13 mouse cellular contexts compared by ENCODE assay signal in the genomic region with DNA sequence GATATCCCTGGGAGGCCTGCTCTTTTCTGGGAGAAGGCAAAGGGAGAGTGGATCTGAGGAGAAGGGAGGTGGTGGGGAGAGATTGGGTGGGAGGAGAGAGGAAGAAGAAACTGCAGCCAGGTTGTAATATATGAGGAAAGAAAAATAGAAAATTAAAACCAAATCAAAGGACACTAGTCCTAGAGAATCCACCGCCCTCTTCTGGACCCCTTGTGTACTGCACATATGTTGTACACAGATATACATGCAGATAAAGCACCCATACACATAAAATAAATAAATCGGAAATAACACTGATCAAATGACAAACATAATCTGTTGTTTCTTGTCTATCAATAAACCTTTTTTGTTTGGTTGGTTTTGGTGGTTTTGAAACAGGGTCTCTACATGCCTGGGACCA. TPM values are rescaled to one million over a fixed set of nuclear protein-coding genes. Genes with fewer than 3 reads are reported as not detected.
A peak's percentile ranks its signal among the peaks of the same experiment; 100 is the strongest.
DNase-seq lines count a peak whose midpoint lies in the region; ATAC-seq and TF ChIP-seq lines count a peak whose summit lies in the region.
"Had no signal": no experiment of that assay in that cellular context is flagged by ENCODE, and none has a peak within 500 bp of the region (broad histone marks: within the 10 kb centered on the region; RNA-seq: fewer than 3 reads in every experiment).

No protein-coding gene starts in this region.

- WGBS in macrophage (ENCODE audit: missing documents): 69% methylated on average over 2 of the region's 2 CpGs

- no peak overlapping the region for H3K4me3 ChIP-seq in left cerebral cortex, adult 2 months
- no peak overlapping the region for H3K4me3 ChIP-seq in macrophage (ENCODE audit: inconsistent target)
- H3K4me3 ChIP-seq: embryonic facial prominence, embryonic 13.5 days had no signal

- DNase-seq in CD4-positive, CD25-positive, alpha-beta regulatory T cell, adult 2 months (ENCODE audit: low read depth, low spot score): peak; percentile 55
- no peak for DNase-seq in left cerebral cortex, adult 2 months (ENCODE audit: extremely low spot score in 1 of 2, low spot score in 2 of 2)
- DNase-seq in left cerebral cortex, postnatal 10 days (ENCODE audit: extremely low spot score in 1 of 2, low spot score in 2 of 2): no peak
- DNase-seq in A20 (ENCODE audit: low read depth, low spot score): peak; percentile 44
- DNase-seq in adrenal gland, adult 18-20 months (ENCODE audit: low spot score in 2 of 2): no peak
- no peak for DNase-seq in c-Kit-positive CD71-positive TER-119-positive erythroid progenitor cells, embryonic 14.5 days (ENCODE audit: low spot score)
- DNase-seq: heart, postnatal 10 days; kidney, adult 2 months had no signal

- H3K79me2 ChIP-seq in macrophage (ENCODE audit: inconsistent target): no peaks in the 10 kb centered on the region

- no peak for ATAC-seq in CD4-positive, CD25-positive, alpha-beta regulatory T cell, adult 4 months

- TF ChIP-seq CTCF in left cerebral cortex, adult 2 months (IDR thresholded peaks at IDR 0.05): peak; percentile 34

- intact Hi-C loops in left cerebral cortex, adult 2 months (cut with DNase I): loop anchor here (5.0 kb wide), 1 partner anchor 40 kb away; no protein-coding TSS in a partner anchor
- intact Hi-C loops in left cerebral cortex, postnatal 10 days (cut with DNase I): loop anchor here (5.0 kb wide), 1 partner anchor 40 kb away; no protein-coding TSS in a partner anchor

- H3K36me3 ChIP-seq in macrophage (ENCODE audit: inconsistent target): no peaks in the 10 kb centered on the region
- H3K36me3 ChIP-seq: embryonic facial prominence, embryonic 13.5 days had no signal

- H3K27ac ChIP-seq in left cerebral cortex, adult 2 months: no peak overlapping the region
- H3K27ac ChIP-seq in macrophage: peak overlapping the region; percentile 67
- H3K27ac ChIP-seq: embryonic facial prominence, embryonic 13.5 days had no signal

RNA-seq across cellular contexts. Expression of gene Treml2, which starts 12.0 kb away (rescaled TPM):
- polyA plus RNA-seq in CD4-positive, CD25-positive, alpha-beta regulatory T cell, adult 4 months (2017; shearing (Covaris generic)): 10 to 100 TPM; 13.2 to 16.8 TPM
- total RNA-seq in left cerebral cortex, adult 2 months (2021): under 1 TPM; 0.18 to 0.49 TPM
- total RNA-seq in left cerebral cortex, postnatal 10 days (2021): under 1 TPM; 0.36 to 0.51 TPM
- total RNA-seq in macrophage (2018; cell fraction: chromatin; rRNA removed): 10 to 100 TPM in 8 of 26 experiments, 1 to 10 TPM in 18; 1.0 to 22.0 (median 6.9) TPM
- 10 to 100 TPM in 22 of 26 experiments, 1 to 10 TPM in 4; 7.6 to 58.7 (median 25.9) TPM for total RNA-seq in macrophage (2018; cell fraction: cytosol; rRNA removed)
- 10 to 100 TPM in 18 of 26 experiments, 1 to 10 TPM in 8; 5.2 to 57.1 (median 22.5) TPM for total RNA-seq in macrophage (2018; cell fraction: nucleus; rRNA removed)
- polyA plus RNA-seq in macrophage (2018): 10.8 to 16.6 TPM (median 14.5 TPM) in 3 replicates
- under 1 TPM; 0.46 to 0.48 TPM for total RNA-seq in adrenal gland, adult 18-20 months (2021)

RNA-seq across cellular contexts. Expression of gene Treml4, which starts 23.2 kb away (rescaled TPM):
- 1 to 10 TPM in 1 of 2 experiments, under 1 TPM in 1; 0.87 to 1.8 TPM for polyA plus RNA-seq in CD4-positive, CD25-positive, alpha-beta regulatory T cell, adult 4 months (2017; shearing (Covaris generic))
- total RNA-seq in left cerebral cortex, adult 2 months (2021): under 1 TPM in 1 of 2 experiments, not detected in 1; 0.34 TPM
- not detected for total RNA-seq in left cerebral cortex, postnatal 10 days (2021)
- total RNA-seq in macrophage (2018; cell fraction: chromatin; rRNA removed): not detected
- 1 to 10 TPM in 10 of 26 experiments, under 1 TPM in 15, not detected in 1; 0.17 to 2.1 (median 0.71) TPM for total RNA-seq in macrophage (2018; cell fraction: cytosol; rRNA removed)
- total RNA-seq in macrophage (2018; cell fraction: nucleus; rRNA removed): 1 to 10 TPM in 5 of 26 experiments, under 1 TPM in 9, not detected in 12; 0.31 to 5.2 (median 0.73) TPM
- 0.52 to 1.5 TPM (median 1.4 TPM) in 3 replicates for polyA plus RNA-seq in macrophage (2018)
- total RNA-seq in adrenal gland, adult 18-20 months (2021): 1 to 10 TPM in 1 of 2 experiments, under 1 TPM in 1; 0.46 to 1.6 TPM
- total RNA-seq: left cerebral cortex, adult 8-10 months had no signal

RNA-seq across cellular contexts. Expression of gene B430306N03Rik, which starts 28.7 kb away (rescaled TPM):
- 1 to 10 TPM; 1.8 to 2.5 TPM for polyA plus RNA-seq in CD4-positive, CD25-positive, alpha-beta regulatory T cell, adult 4 months (2017; shearing (Covaris generic))
- total RNA-seq in left cerebral cortex, adult 2 months (2021): under 1 TPM in 1 of 2 experiments, not detected in 1; 0.48 TPM
- not detected for total RNA-seq in left cerebral cortex, postnatal 10 days (2021)
- total RNA-seq in macrophage (2018; cell fraction: chromatin; rRNA removed): 100 to 1,000 TPM in 1 of 26 experiments, 10 to 100 TPM in 23, 1 to 10 TPM in 2; 5.0 to 104 (median 38.2) TPM
- 10 to 100 TPM in 25 of 26 experiments, 1 to 10 TPM in 1; 8.4 to 75.4 (median 35.8) TPM for total RNA-seq in macrophage (2018; cell fraction: cytosol; rRNA removed)
- 100 to 1,000 TPM in 6 of 26 experiments, 10 to 100 TPM in 20; 14.3 to 189 (median 63.5) TPM for total RNA-seq in macrophage (2018; cell fraction: nucleus; rRNA removed)
- 36.0 to 70.3 TPM (median 51.1 TPM) in 3 replicates for polyA plus RNA-seq in macrophage (2018)
- total RNA-seq in adrenal gland, adult 18-20 months (2021): under 1 TPM; 0.13 to 0.42 TPM
- polyA plus RNA-seq: embryonic facial prominence, embryonic 13.5 days had no signal

RNA-seq across cellular contexts. Expression of gene Trem3, which starts 39.7 kb away (rescaled TPM):
- polyA plus RNA-seq in CD4-positive, CD25-positive, alpha-beta regulatory T cell, adult 4 months (2017; shearing (Covaris generic)): not detected
- under 1 TPM; 0.36 to 0.72 TPM for total RNA-seq in left cerebral cortex, adult 2 months (2021)
- 1 to 10 TPM in 1 of 2 experiments, under 1 TPM in 1; 0.85 to 1.2 TPM for total RNA-seq in left cerebral cortex, postnatal 10 days (2021)
- total RNA-seq in macrophage (2018; cell fraction: chromatin; rRNA removed): not detected
- total RNA-seq in macrophage (2018; cell fraction: cytosol; rRNA removed): under 1 TPM in 20 of 26 experiments, not detected in 6; 0.14 to 0.61 (median 0.29) TPM
- under 1 TPM in 1 of 26 experiments, not detected in 25; 0.94 TPM for total RNA-seq in macrophage (2018; cell fraction: nucleus; rRNA removed)
- 0.42 to 0.67 TPM in 2 of 3 replicates, not detected in the other for polyA plus RNA-seq in macrophage (2018)
- under 1 TPM in 1 of 2 experiments, not detected in 1; 0.93 TPM for total RNA-seq in adrenal gland, adult 18-20 months (2021)
- total RNA-seq: heart, postnatal 10 days had no signal
- polyA plus RNA-seq: embryonic facial prominence, embryonic 13.5 days had no signal

RNA-seq across cellular contexts. Expression of gene Trem1, which starts 54.7 kb away (rescaled TPM):
- polyA plus RNA-seq in CD4-positive, CD25-positive, alpha-beta regulatory T cell, adult 4 months (2017; shearing (Covaris generic)): not detected
- total RNA-seq in left cerebral cortex, adult 2 months (2021): not detected
- total RNA-seq in left cerebral cortex, postnatal 10 days (2021): not detected
- total RNA-seq in macrophage (2018; cell fraction: chromatin; rRNA removed): 1 to 10 TPM in 1 of 26 experiments, under 1 TPM in 9, not detected in 16; 0.31 to 2.1 (median 0.44) TPM
- total RNA-seq in macrophage (2018; cell fraction: cytosol; rRNA removed): 1 to 10 TPM in 4 of 26 experiments, under 1 TPM in 21, not detected in 1; 0.07 to 1.5 (median 0.23) TPM
- total RNA-seq in macrophage (2018; cell fraction: nucleus; rRNA removed): 1 to 10 TPM in 1 of 26 experiments, under 1 TPM in 19, not detected in 6; 0.17 to 2.4 (median 0.46) TPM
- 0.24 to 0.77 TPM in 2 of 3 replicates, not detected in the other for polyA plus RNA-seq in macrophage (2018)
- total RNA-seq in adrenal gland, adult 18-20 months (2021): under 1 TPM in 1 of 2 experiments, not detected in 1; 0.20 TPM
- polyA plus RNA-seq: frontal cortex, adult 2 months had no signal

Comparison
In these comparisons a context has a peak if more than half of its experiments do, and no peak if none do; other contexts are left out.
1. DNase-seq: peak in CD4-positive, CD25-positive, alpha-beta regulatory T cell, adult 2 months (single experiment) and A20 (single experiment); none in left cerebral cortex, adult 2 months (0 of 2), left cerebral cortex, postnatal 10 days (0 of 2), adrenal gland, adult 18-20 months (0 of 2) and c-Kit-positive CD71-positive TER-119-positive erythroid progenitor cells, embryonic 14.5 days (single experiment).